Mouse (Mus musculus): ENCODE measurements around the gene Foxj1.

Foxj1 gene

GRCm38 (mm10) chr11:116342069-116342791, 7.0 kb upstream of the Foxj1 start:
- DNase-seq, result no peak

GRCm38 (mm10) chr11:116337531-116337930, 2.3 kb upstream of the Foxj1 start:
- no peak for DNase-seq

- DNase-seq, result no peak
Measured at GRCm38 (mm10) chr11:116337000-116337399, 1.8 kb upstream of the Foxj1 start.

GRCm38 (mm10) chr11:116336393-116336792, 1.2 kb upstream of the Foxj1 start:
- DNase-seq, result no peak

GRCm38 (mm10) chr11:116334417-116334782, 799 bp downstream of the Foxj1 start:
- no peak for DNase-seq

GRCm38 (mm10) chr11:116333526-116334416, 1.4 kb downstream of the Foxj1 start:
- DNase-seq, result no peak

GRCm38 (mm10) chr11:116332983-116333270, 2.3 kb downstream of the Foxj1 start:
- DNase-seq, result no peak

- no peak for DNase-seq
Measured at GRCm38 (mm10) chr11:116332232-116332982, 2.8 kb downstream of the Foxj1 start.

- no peak for DNase-seq
Measured at GRCm38 (mm10) chr11:116330211-116330518, 5.0 kb downstream of the Foxj1 start.

GRCm38 (mm10) chr11:116329314-116330210, 5.6 kb downstream of the Foxj1 start:
- no peak for DNase-seq

GRCm38 (mm10) chr11:116326963-116327603, 8.1 kb downstream of the Foxj1 start:
- DNase-seq, result no peak

GRCm38 (mm10) chr11:116318719-116319659, 16.2 kb downstream of the Foxj1 start:
- DNase-seq, result peak; percentile 81

GRCm38 (mm10) chr11:116312359-116312758, 22.8 kb downstream of the Foxj1 start:
- no peak for DNase-seq

- DNase-seq, result no peak
Measured at GRCm38 (mm10) chr11:116311169-116311568, 24.0 kb downstream of the Foxj1 start.

GRCm38 (mm10) chr11:116309601-116310000, 25.6 kb downstream of the Foxj1 start:
- DNase-seq, result no peak

GRCm38 (mm10) chr11:116307762-116308531, 27.3 kb downstream of the Foxj1 start:
- no peak for DNase-seq

- DNase-seq, result no peak
Measured at GRCm38 (mm10) chr11:116307019-116307725, 28.0 kb downstream of the Foxj1 start, which contains the start of gene Exoc7. Gene Exoc7 (minus strand): TSS chr11:116307233.

GRCm38 (mm10) chr11:116306126-116306982, 28.8 kb downstream of the Foxj1 start:
- DNase-seq, result peak; percentile 90

Measured in right cerebral cortex, postnatal 25 days (tissue).